Mouse (Mus musculus): Measurements from ENCODE around the gene Midn. TPM values are rescaled to one million over a fixed set of nuclear protein-coding genes. Genes with fewer than 3 reads are reported as not detected.

Midn gene
- polyA plus RNA-seq, 1 experiment from 2014 or later: 41.7 TPM

GRCm38 (mm10) chr10:80138553-80139438 lies 9.3 kb upstream of the Midn start, which contains the start of gene Atp5d:
TSS of gene Atp5d (plus strand) at chr10:80138632.
- 0 out of 2 replicates have a peak, but pooled peaks have one; percentile 3 for ATAC-seq (ENCODE audit: low FRiP score, low read depth)
- WGBS: under 1% methylated on average over 63 of the region's 94 CpGs
- peaks cover 61% of the 10 kb centered on the region for H3K4me1 ChIP-seq

GRCm38 (mm10) chr10:80139439-80139775 lies 8.7 kb upstream of the Midn start:
- H3K27ac ChIP-seq (replicated peaks): peak overlapping the region; percentile 91
- peak overlapping the region; percentile 86 for H3K9ac ChIP-seq (replicated peaks)
- peaks cover 18% of the 10 kb centered on the region for H3K36me3 ChIP-seq
- H3K4me1 ChIP-seq: peaks cover 65% of the 10 kb centered on the region
- H3K4me3 ChIP-seq: peak overlapping the region; percentile 66
- H3K9me3 ChIP-seq: no peaks in the 10 kb centered on the region
- H3K27me3 ChIP-seq: peaks cover 38% of the 10 kb centered on the region
- WGBS: 0% methylated on average over 9 of the region's 10 CpGs
- ATAC-seq (ENCODE audit: low FRiP score, low read depth): no peak
- peak overlapping the region; percentile 95 for H3K4me2 ChIP-seq (replicated peaks)

More at GRCm38 (mm10) chr10:80138553-80139438, 9.3 kb upstream of the Midn start, which contains the start of gene Atp5d:
- Histone ChIP-seq H3K27ac (replicated peaks) (peak within 1 kb of the TSS; percentile 91), H3K27me3 (peaks cover 38% of the 10 kb centered on the region), H3K9me3 (no peaks in the 10 kb centered on the region), H3K4me2 (replicated peaks) (peak within 1 kb of the TSS; percentile 95), H3K36me3 (peaks cover 18% of the 10 kb centered on the region), H3K4me3 (peak within 1 kb of the TSS; percentile 66), H3K9ac (replicated peaks) (peak within 1 kb of the TSS; percentile 86)

DNA sequence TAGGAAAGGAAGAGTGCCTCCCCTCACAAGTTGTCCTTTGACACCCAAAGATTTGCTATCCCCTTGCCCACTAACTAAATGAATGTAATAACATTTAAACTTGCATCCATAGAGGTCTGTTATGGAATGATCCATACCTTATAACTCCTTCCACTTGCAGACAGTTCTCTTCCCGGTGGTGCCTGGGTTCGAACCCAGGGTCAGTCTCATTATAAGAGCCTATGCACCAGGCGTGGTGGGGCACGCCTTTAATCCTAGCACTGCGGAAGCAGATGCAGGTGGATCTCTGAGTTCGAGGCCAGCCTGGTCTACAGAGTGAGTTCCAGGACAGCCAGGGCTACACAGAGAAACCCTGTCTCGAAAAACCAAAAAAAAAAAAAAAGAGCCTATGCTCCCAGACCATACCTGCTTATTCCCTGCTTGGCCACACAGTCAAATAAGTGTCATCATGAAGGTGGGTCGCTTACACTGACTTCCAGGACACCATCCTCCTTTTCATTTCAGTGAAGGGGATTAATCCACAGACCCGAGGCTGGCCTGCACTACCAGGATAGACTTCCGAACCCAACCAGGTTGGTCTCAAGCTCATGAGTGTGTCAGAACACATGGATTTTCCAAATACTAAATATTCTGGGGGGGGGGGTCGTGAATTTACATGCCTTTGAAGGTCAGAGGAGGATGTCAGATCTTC lies 8.0 kb upstream of the Midn start:
- H3K4me3 ChIP-seq: no peak overlapping the region
- H3K4me2 ChIP-seq (replicated peaks): peak overlapping the region; percentile 95; the same call in 1 of the 2 replicates
- no peak overlapping the region for H3K27ac ChIP-seq (replicated peaks)
- peaks cover 31% of the 10 kb centered on the region for H3K27me3 ChIP-seq
- 75% methylated on average over 11 of the region's 11 CpGs for WGBS
- H3K9me3 ChIP-seq: no peaks in the 10 kb centered on the region
- no peak overlapping the region for H3K9ac ChIP-seq (replicated peaks)
- peaks cover 20% of the 10 kb centered on the region for H3K36me3 ChIP-seq
- ATAC-seq (ENCODE audit: low FRiP score, low read depth): no peak
- peaks cover 68% of the 10 kb centered on the region for H3K4me1 ChIP-seq

GRCm38 (mm10) chr10:80140666-80141035 lies 7.4 kb upstream of the Midn start, which contains the start of gene Cbarp:
TSS of gene Cbarp (minus strand) at chr10:80140835.
- Histone ChIP-seq H3K36me3 (peaks cover 22% of the 10 kb centered on the region), H3K27me3 (peaks cover 26% of the 10 kb centered on the region), H3K27ac (replicated peaks) (peak within 1 kb of the TSS; percentile 91), H3K9ac (replicated peaks) (peak within 1 kb of the TSS; percentile 32; the same call in 1 of the 2 replicates), H3K4me1 (peaks cover 73% of the 10 kb centered on the region), H3K4me3 (peak within 1 kb of the TSS; percentile 73), H3K9me3 (no peaks in the 10 kb centered on the region), H3K4me2 (replicated peaks) (peak within 1 kb of the TSS; percentile 95)
- WGBS: 83% methylated on average over 10 of the region's 10 CpGs
- no peak for ATAC-seq (ENCODE audit: low FRiP score, low read depth)

DNA sequence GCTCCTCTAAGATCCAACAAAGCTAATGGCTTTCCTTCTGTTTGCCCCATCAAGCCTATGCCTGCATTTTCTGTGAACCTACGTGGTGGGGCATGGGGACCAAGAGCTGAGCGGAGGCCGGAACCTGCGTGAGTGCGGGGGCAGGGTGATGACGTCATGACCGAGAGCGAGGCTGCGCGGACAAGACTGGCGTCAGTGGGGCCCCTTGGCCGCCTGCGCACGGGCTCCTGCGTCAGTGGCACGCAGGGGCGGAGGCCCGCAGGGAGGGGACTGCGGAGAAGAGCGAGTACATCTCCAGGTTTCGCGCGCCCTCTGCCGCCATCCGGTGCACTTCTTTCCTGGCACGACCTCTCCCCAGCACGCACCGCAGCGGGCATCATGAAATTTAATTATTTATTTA lies 6.8 kb upstream of the Midn start:
- H3K27me3 ChIP-seq: peaks cover 20% of the 10 kb centered on the region
- H3K4me1 ChIP-seq: peaks cover 77% of the 10 kb centered on the region
- H3K36me3 ChIP-seq: peaks cover 28% of the 10 kb centered on the region
- H3K4me3 ChIP-seq: peak overlapping the region; percentile 73
- peak overlapping the region; percentile 83 for H3K27ac ChIP-seq (replicated peaks)
- ATAC-seq (ENCODE audit: low FRiP score, low read depth): peak; percentile 50
- H3K9ac ChIP-seq (replicated peaks): peak overlapping the region; percentile 32; the same call in 1 of the 2 replicates
- no peaks in the 10 kb centered on the region for H3K9me3 ChIP-seq
- peak overlapping the region; percentile 81 for H3K4me2 ChIP-seq (replicated peaks)
- under 1% methylated on average over 29 of the region's 29 CpGs for WGBS

DNA sequence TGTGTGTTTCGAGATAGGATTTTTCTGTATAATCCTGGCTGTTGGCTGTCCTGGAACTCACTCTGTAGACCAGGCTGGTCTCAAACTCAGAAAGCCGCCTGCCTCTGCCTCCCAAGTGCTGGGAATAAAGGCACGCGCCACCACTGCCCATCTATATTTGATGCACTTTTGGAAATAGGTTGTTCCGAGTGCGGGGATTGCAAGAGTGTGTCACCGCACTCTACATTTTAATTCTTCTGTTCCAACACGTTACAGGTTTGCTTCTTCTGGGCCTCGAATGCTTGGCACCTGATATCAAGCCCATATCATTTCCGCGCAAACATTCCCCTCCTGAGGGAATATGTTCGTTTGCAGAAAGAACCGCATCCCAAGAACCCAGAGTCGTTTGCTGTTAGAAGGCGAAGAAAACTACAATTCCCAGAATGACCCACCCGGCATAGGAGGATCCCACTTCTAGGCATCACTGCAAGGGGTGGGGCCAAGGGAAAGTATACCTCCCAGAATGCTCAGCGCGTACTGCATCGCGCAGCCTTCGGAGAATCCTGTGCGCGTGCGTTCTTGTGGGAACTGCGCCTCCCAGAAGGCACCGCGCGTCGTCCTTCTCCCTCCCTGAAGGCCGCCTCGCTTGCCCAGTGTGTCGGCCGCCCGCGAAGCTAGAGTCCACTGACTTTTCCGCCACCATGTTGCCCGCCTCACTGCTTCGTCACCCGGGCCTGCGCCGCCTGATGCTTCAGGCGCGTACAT lies 6.1 kb upstream of the Midn start:
- Histone ChIP-seq H3K27ac (replicated peaks) (peak overlapping the region; percentile 84), H3K36me3 (peaks cover 29% of the 10 kb centered on the region), H3K4me1 (peaks cover 77% of the 10 kb centered on the region), H3K4me3 (peak overlapping the region; percentile 73), H3K9ac (replicated peaks) (peak overlapping the region; percentile 91), H3K4me2 (replicated peaks) (peak overlapping the region; percentile 81), H3K9me3 (no peaks in the 10 kb centered on the region), H3K27me3 (peaks cover 13% of the 10 kb centered on the region)
- ATAC-seq (ENCODE audit: low FRiP score, low read depth): peak; percentile 83
- WGBS: 2% methylated on average over 43 of the region's 43 CpGs

DNA sequence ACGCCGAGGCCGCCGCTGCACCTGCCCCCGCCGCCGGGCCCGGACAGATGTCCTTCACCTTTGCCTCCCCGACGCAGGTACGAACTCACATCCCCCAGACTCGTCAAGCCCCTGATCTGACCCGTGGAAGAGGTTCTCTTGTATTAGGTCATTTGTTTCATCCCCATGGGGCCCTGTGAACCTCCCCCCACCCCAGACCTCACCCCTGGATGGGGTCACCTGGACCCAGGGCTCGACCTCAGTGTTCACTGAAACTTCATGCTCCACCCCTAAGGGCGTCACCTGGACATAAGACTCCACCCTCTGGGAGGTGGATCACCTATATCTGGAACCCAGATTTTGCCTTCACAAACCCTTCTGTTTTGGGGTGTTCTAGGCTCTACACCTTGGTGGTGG lies 5.5 kb upstream of the Midn start:
- H3K9me3 ChIP-seq: no peaks in the 10 kb centered on the region
- H3K36me3 ChIP-seq: peaks cover 29% of the 10 kb centered on the region
- peak overlapping the region; percentile 84 for H3K27ac ChIP-seq (replicated peaks)
- H3K4me1 ChIP-seq: peaks cover 75% of the 10 kb centered on the region
- 0% methylated on average over 15 of the region's 15 CpGs for WGBS
- peak overlapping the region; percentile 91 for H3K9ac ChIP-seq (replicated peaks)
- ATAC-seq (ENCODE audit: low FRiP score, low read depth): peak; percentile 3; the same call in 1 of the 2 replicates
- H3K4me2 ChIP-seq (replicated peaks): peak overlapping the region; percentile 81
- peaks cover 7% of the 10 kb centered on the region for H3K27me3 ChIP-seq
- H3K4me3 ChIP-seq: peak overlapping the region; percentile 73

GRCm38 (mm10) chr10:80143664-80144063 lies 4.4 kb upstream of the Midn start:
- ATAC-seq (ENCODE audit: low FRiP score, low read depth): no peak
- Histone ChIP-seq H3K27me3 (peaks cover 6% of the 10 kb centered on the region), H3K27ac (replicated peaks) (no peak overlapping the region), H3K9me3 (no peaks in the 10 kb centered on the region), H3K4me1 (peaks cover 68% of the 10 kb centered on the region), H3K36me3 (peaks cover 29% of the 10 kb centered on the region), H3K9ac (replicated peaks) (no peak overlapping the region), H3K4me2 (replicated peaks) (0 out of 2 replicates have a peak overlapping the region, but pooled peaks have one; percentile 4), H3K4me3 (no peak overlapping the region)
- 94% methylated on average over 7 of the region's 7 CpGs for WGBS

GRCm38 (mm10) chr10:80144159-80144558 lies 3.9 kb upstream of the Midn start:
- Histone ChIP-seq H3K36me3 (peaks cover 29% of the 10 kb centered on the region), H3K27ac (replicated peaks) (no peak overlapping the region), H3K9me3 (no peaks in the 10 kb centered on the region), H3K4me2 (replicated peaks) (no peak overlapping the region), H3K4me1 (peaks cover 66% of the 10 kb centered on the region), H3K27me3 (peaks cover 5% of the 10 kb centered on the region; the same call in 1 of the 2 replicates), H3K4me3 (no peak overlapping the region), H3K9ac (replicated peaks) (no peak overlapping the region)
- ATAC-seq (ENCODE audit: low FRiP score, low read depth): no peak
- 94% methylated on average over 12 of the region's 12 CpGs for WGBS

DNA sequence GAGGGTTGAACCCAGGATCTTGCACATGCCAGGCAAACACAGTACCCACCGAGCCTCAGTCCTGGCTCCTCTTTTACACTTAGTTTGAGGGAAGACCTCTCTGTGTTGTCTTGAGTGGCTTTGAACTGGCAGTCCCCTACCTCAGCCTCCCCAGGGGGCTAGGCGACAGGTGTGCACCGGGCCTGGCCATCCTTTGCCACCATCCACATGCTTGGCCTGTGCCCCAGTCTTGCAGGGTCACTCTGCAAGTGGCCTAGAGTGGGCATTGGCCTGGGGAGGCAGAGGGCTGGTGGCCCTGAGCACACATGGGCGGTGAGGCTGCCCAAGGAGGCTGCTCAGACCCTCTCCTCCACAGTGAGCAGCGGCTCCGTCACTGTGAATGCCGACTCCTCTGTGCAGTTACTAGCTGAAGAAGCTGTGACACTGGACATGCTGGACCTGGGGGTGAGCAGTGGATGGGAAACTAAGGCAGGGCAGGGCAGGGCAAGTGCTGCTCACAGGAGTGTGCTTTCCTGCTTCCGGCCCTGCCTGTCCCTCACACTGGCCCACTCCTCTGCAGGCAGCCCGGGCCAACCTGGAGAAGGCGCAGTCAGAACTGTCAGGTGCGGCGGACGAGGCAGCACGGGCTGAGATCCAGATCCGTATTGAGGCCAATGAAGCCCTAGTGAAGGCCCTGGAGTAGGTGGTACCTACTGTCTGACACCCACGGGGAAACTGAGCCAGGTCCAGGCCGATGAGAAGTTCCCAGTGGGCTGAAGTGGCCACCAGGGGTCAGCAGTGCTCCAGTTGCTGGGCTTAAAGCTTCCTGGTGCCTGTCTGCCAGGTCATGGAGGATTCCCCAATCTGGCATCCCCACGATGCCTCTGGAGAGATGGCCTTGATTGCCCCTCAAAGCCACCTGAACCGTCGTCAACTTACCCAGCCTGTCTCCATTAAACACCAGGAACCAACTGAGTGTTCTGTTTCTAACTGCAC lies 2.9 kb upstream of the Midn start:
- peaks cover 29% of the 10 kb centered on the region for H3K36me3 ChIP-seq
- ATAC-seq (ENCODE audit: low FRiP score, low read depth): no peak
- H3K9me3 ChIP-seq: no peaks in the 10 kb centered on the region
- WGBS: 78% methylated on average over 20 of the region's 20 CpGs
- H3K27ac ChIP-seq (replicated peaks): 0 out of 2 replicates have a peak overlapping the region, but pooled peaks have one; percentile 20
- 0 out of 2 replicates have a peak overlapping the region, but pooled peaks have one; percentile 17 for H3K4me2 ChIP-seq (replicated peaks)
- no peaks in the 10 kb centered on the region for H3K27me3 ChIP-seq
- H3K9ac ChIP-seq (replicated peaks): no peak overlapping the region
- H3K4me1 ChIP-seq: peaks cover 61% of the 10 kb centered on the region
- 0 out of 2 replicates have a peak overlapping the region, but pooled peaks have one; percentile 4 for H3K4me3 ChIP-seq
